Mouse (Mus musculus) lung, postnatal 0 days (tissue): ENCODE data around the gene Adipor2. TPM values are rescaled to one million over a fixed set of nuclear protein-coding genes. Genes with fewer than 3 reads are reported as not detected.
"Not testable (repeated sequence)": the region's sequence is repeated elsewhere in the genome, so short reads cannot be mapped to it uniquely, and the experiment has no call there.

Experiments used
- ATAC-seq: fragments of 200-750 bp; cut with Nextera tagmentation; 2 replicates; pipeline ENCODE4 v1.8.0; 2017; ENCODE audit warnings: moderate library complexity
- DNase-seq: peaks from one replicate; pipeline ENCODE4 v3.0.0-alpha.2; 2016; ENCODE audit warnings: low spot score
- H3K27ac ChIP-seq: fragments of 300-500 bp; sonication (generic); 2 replicates; pipeline ENCODE4 v1.5.1; 2014; ENCODE audit warnings: antibody characterized with exemption, mild to moderate bottlenecking, low read length, mixed read lengths
- H3K27me3 ChIP-seq: fragments of 300-500 bp; sonication (generic); replicated peaks from 2 replicates; pipeline ENCODE4 v1.6.1; 2014; ENCODE audit warnings: low read length, mixed read lengths; ENCODE audit not compliant: insufficient read depth
- H3K36me3 ChIP-seq: fragments of 300-500 bp; sonication (generic); 2 replicates; pipeline ENCODE4 v1.6.1; 2014; ENCODE audit warnings: low read length, mixed read lengths; ENCODE audit not compliant: insufficient read depth
- H3K4me1 ChIP-seq: fragments of 300-500 bp; sonication (generic); 2 replicates; pipeline ENCODE4 v1.6.1; 2014; ENCODE audit warnings: antibody characterized with exemption, low read depth, low read length, mixed read lengths; ENCODE audit not compliant: insufficient read depth
- H3K4me2 ChIP-seq: fragments of 300-500 bp; sonication (generic); replicated peaks from 2 replicates; pipeline ENCODE4 v1.6.1; 2014; ENCODE audit warnings: low read depth, mild to moderate bottlenecking, low read length, moderate library complexity, mixed read lengths
- H3K4me3 ChIP-seq: fragments of 300-500 bp; sonication (generic); 2 replicates; pipeline ENCODE4 v1.5.1; 2014; ENCODE audit warnings: low read depth, low read length
- H3K9ac ChIP-seq: fragments of 300-500 bp; sonication (generic); replicated peaks from 2 replicates; pipeline ENCODE4 v1.6.1; 2014; ENCODE audit warnings: low read depth, mild to moderate bottlenecking
- H3K9me3 ChIP-seq: fragments of 300-500 bp; sonication (generic); 2 replicates; pipeline ENCODE4 v1.6.1; 2016; ENCODE audit warnings: low read length, mixed read lengths
- CTCF ChIP-seq: IDR thresholded peaks from 2 replicates; pipeline ENCODE4 v1.5.1; 2016; ENCODE audit warnings: antibody characterized with exemption, mild to moderate bottlenecking
- EP300 ChIP-seq: IDR thresholded peaks from 2 replicates; pipeline ENCODE4 v1.6.1; 2016; ENCODE audit warnings: antibody characterized with exemption, mild to moderate bottlenecking, control low read depth
- WGBS: fragments of 180-500 bp; shearing (Covaris S2); extraction: QIAGEN DNeasy Blood & Tissue Kit; methylation state at CpG from one replicate; pipeline ENCODE4 v1.1.7; 2014; 5-methylcytosine and 5-hydroxymethylcytosine counted together
- polyA plus RNA-seq: library from polyadenylated mRNA; unstranded; fragments of >200 nt; fragmentation: Nextera tagmentation; extraction: Ambion mirVana; gene quantifications from 2 replicates; pipeline ENCODE4 v1.2.1, GENCODE M21; 2015

Adipor2 gene
- polyA plus RNA-seq, 1 experiment from 2014 or later: 66.4 TPM

- peak; percentile 85 for DNase-seq
- Histone ChIP-seq H3K27me3 (no peaks in the 10 kb centered on the region), H3K4me1 (peaks cover 11% of the 10 kb centered on the region; the same call in 1 of the 2 replicates), H3K9me3 (no peaks in the 10 kb centered on the region), H3K9ac (no peak overlapping the region), H3K36me3 (no peaks in the 10 kb centered on the region), H3K27ac (peak overlapping the region; percentile 34; the same call in 1 of the 2 replicates), H3K4me3 (no peak overlapping the region), H3K4me2 (no peak overlapping the region)
- peak; percentile 72 for ATAC-seq
- TF ChIP-seq CTCF: no peak
- TF ChIP-seq EP300: peak; percentile 72
- WGBS: 6% methylated on average over 2 of the region's 2 CpGs
These were observed 39.9 kb downstream of the Adipor2 start for GRCm38 (mm10) chr6:119377613-119378012.

GRCm38 (mm10) chr6:119375035-119375434 lies 42.5 kb downstream of the Adipor2 start:
- DNase-seq: no peak
- WGBS: 70% methylated on average over 5 of the region's 5 CpGs
- Histone ChIP-seq H3K9me3 (no peaks in the 10 kb centered on the region), H3K4me2 (no peak overlapping the region), H3K36me3 (no peaks in the 10 kb centered on the region), H3K9ac (no peak overlapping the region), H3K27ac (no peak overlapping the region), H3K4me3 (no peak overlapping the region), H3K4me1 (peaks cover 11% of the 10 kb centered on the region; the same call in 1 of the 2 replicates), H3K27me3 (no peaks in the 10 kb centered on the region)
- TF ChIP-seq EP300: no peak
- peak; percentile 42 for TF ChIP-seq CTCF
- ATAC-seq: no peak

GRCm38 (mm10) chr6:119373000-119373705 lies 44.4 kb downstream of the Adipor2 start:
- TF ChIP-seq CTCF: no peak
- no peak for TF ChIP-seq EP300
- DNase-seq (no peak), ATAC-seq (no peak)
- Histone ChIP-seq H3K4me3 (no peak overlapping the region), H3K27me3 (no peaks in the 10 kb centered on the region), H3K36me3 (no peaks in the 10 kb centered on the region; the same call in 1 of the 2 replicates), H3K9ac (no peak overlapping the region), H3K9me3 (no peaks in the 10 kb centered on the region), H3K4me2 (no peak overlapping the region), H3K27ac (no peak overlapping the region), H3K4me1 (peaks cover 11% of the 10 kb centered on the region; the same call in 1 of the 2 replicates)

GRCm38 (mm10) chr6:119372237-119372636 lies 45.3 kb downstream of the Adipor2 start:
- TF ChIP-seq CTCF (no peak), EP300 (no peak)
- Histone ChIP-seq H3K27ac (no peak overlapping the region), H3K4me2 (no peak overlapping the region), H3K4me1 (peaks cover 4% of the 10 kb centered on the region; the same call in 1 of the 2 replicates), H3K36me3 (no peaks in the 10 kb centered on the region; the same call in 1 of the 2 replicates), H3K4me3 (no peak overlapping the region), H3K9ac (no peak overlapping the region), H3K9me3 (no peaks in the 10 kb centered on the region), H3K27me3 (no peaks in the 10 kb centered on the region)
- DNase-seq (no peak), ATAC-seq (no peak)
- 48% methylated on average over 5 of the region's 5 CpGs for WGBS

- no peak overlapping the region for H3K27ac ChIP-seq
- H3K9me3 ChIP-seq: no peaks in the 10 kb centered on the region
- H3K27me3 ChIP-seq: no peaks in the 10 kb centered on the region
- peak; percentile 52 for TF ChIP-seq CTCF
- TF ChIP-seq EP300: no peak
- H3K9ac ChIP-seq: no peak overlapping the region
- DNase-seq: no peak
- H3K4me2 ChIP-seq: no peak overlapping the region
- H3K4me3 ChIP-seq: no peak overlapping the region
- no peaks in the 10 kb centered on the region; the same call in 1 of the 2 replicates for H3K36me3 ChIP-seq
- peaks cover 4% of the 10 kb centered on the region; the same call in 1 of the 2 replicates for H3K4me1 ChIP-seq
- ATAC-seq: no peak
These were observed 45.9 kb downstream of the Adipor2 start for GRCm38 (mm10) chr6:119371624-119372023.

GRCm38 (mm10) chr6:119367382-119367781 lies 50.1 kb downstream of the Adipor2 start:
- Histone ChIP-seq H3K9ac (no peak overlapping the region), H3K27ac (no peak overlapping the region), H3K4me1 (no peaks in the 10 kb centered on the region), H3K4me2 (no peak overlapping the region), H3K36me3 (no peaks in the 10 kb centered on the region; the same call in none of the 2 replicates), H3K9me3 (no peaks in the 10 kb centered on the region), H3K27me3 (no peaks in the 10 kb centered on the region), H3K4me3 (no peak overlapping the region)
- ATAC-seq: no peak
- WGBS: 64% methylated on average over 2 of the region's 2 CpGs
- no peak for DNase-seq
- TF ChIP-seq CTCF (no peak), EP300 (no peak)

GRCm38 (mm10) chr6:119366800-119367199 lies 50.7 kb downstream of the Adipor2 start:
- not testable (repeated sequence) for H3K36me3 ChIP-seq

More at GRCm38 (mm10) chr6:119366800-119367199, 50.7 kb downstream of the Adipor2 start:
- not testable (repeated sequence) for H3K4me2 ChIP-seq, H3K27me3 ChIP-seq, ATAC-seq, H3K4me1 ChIP-seq, H3K9ac ChIP-seq, DNase-seq, H3K9me3 ChIP-seq, H3K4me3 ChIP-seq, H3K27ac ChIP-seq
- WGBS: 64% methylated on average over 3 of the region's 4 CpGs
